Mouse (Mus musculus) gastrocnemius, postnatal 36 days (tissue): ENCODE results near the gene Map2k2. TPM values are rescaled to one million over a fixed set of nuclear protein-coding genes. Genes with fewer than 3 reads are reported as not detected.
"Not testable (repeated sequence)": the region's sequence is repeated elsewhere in the genome, so short reads cannot be mapped to it uniquely, and the experiment has no call there.

Experiments used
- DNase-seq, 2 experiments: peaks; one replicate each; pipeline ENCODE4 v3.0.0; 2022
- intact Hi-C: fragments of 180-260 bp; cut with DNase I; formaldehyde crosslinking; loops from one replicate; pipeline ENCODE4 v1.15.1; 2025
- long read RNA-seq, 2 experiments: library from polyadenylated mRNA; stranded (forward); transcript quantifications; one replicate each; pipeline ENCODE4 v2.0.0; 2021
- total RNA-seq, 2 experiments: library from RNA; stranded (reverse); gene quantifications; 2 replicates each; pipeline ENCODE4 v1.2.3; 2021

Gene Map2k2
- 100 to 1,000 TPM; 160 to 174 TPM for total RNA-seq
- long read RNA-seq, experiment 1, transcript Map2k2-207 (11 exons, 2,405 nt) = minor isoform, 58 of 289 reads
- long read RNA-seq, experiment 1, transcript Map2k2-202 (11 exons, 1,556 nt) = major isoform, 166 of 289 reads
- long read RNA-seq, experiment 1, partial matches to known transcripts = 44 of 289 reads
- long read RNA-seq, experiment 1, other reads (novel, unspliced or antisense) = 21 of 289 reads
- long read RNA-seq, experiment 2, transcript Map2k2-207 (11 exons, 2,405 nt) = minor isoform, 54 of 293 reads
- long read RNA-seq, experiment 2, transcript Map2k2-202 (11 exons, 1,556 nt) = major isoform, 176 of 293 reads
- long read RNA-seq, experiment 2, partial matches to known transcripts = 34 of 293 reads
- long read RNA-seq, experiment 2, other reads (novel, unspliced or antisense) = 28 of 293 reads

- intact Hi-C loops = no loop called here
- DNase-seq = peak; percentile 95 to 97
Measured at GRCm38 (mm10) chr10:81105565-81106112, at the start of gene Map2k2. Gene Map2k2 (plus strand): TSS chr10:81105915.

GRCm38 (mm10) chr10:81057406-81058130 lies 48.1 kb upstream of the Map2k2 start:
- no peak for DNase-seq
- intact Hi-C loops = no loop called here

DNA sequence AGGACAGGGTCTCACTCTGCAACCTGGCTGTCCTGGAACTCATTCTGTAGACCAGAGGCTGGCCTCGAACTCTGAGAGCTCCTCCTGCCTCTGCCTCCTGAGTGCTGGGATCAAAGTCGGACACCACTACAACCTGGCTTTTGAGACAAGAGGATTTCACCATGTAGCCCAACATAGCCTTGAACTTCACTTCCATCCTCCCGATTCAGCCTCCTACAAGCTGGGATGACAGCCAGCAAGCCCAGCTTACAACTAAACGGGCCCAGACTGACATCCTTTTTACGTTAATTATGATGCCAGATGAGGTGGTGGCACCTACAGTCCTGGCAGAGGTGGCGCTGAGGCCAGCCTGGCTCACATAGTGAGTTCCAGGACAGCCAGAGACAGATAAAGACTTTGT lies 46.8 kb upstream of the Map2k2 start:
- no peak for DNase-seq
- intact Hi-C loops = no loop called here

GRCm38 (mm10) chr10:81059603-81060543 lies 45.8 kb upstream of the Map2k2 start, which contains the start of gene Sgta:
Gene Sgta (minus strand): TSS chr10:81060181.
- peak; percentile 98 to 99 for DNase-seq
- intact Hi-C loops = no loop called here

DNA sequence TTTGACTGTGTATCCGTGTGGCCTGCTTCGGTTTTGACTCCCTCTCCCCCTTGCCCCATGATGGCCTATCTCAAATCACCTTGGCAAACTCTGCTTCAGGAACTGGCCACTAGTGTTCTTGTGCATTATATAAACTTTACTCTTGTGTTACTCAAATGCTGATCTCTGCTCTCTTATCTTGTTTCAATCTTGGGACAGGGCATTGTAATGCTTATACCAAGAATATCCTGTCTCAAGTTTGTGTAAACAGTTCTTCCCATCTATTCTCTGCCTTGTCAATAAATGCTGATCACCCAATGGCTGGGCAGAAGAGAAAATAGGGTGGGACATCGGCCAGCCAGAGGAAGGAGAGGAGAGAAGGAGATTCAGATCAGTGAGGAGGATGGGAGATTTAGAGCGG lies 43.0 kb upstream of the Map2k2 start:
- intact Hi-C loops = no loop called here
- no peak for DNase-seq

- intact Hi-C loops, DNase-seq: not testable (repeated sequence)
Measured at GRCm38 (mm10) chr10:81064519-81064918, 41.2 kb upstream of the Map2k2 start.

DNA sequence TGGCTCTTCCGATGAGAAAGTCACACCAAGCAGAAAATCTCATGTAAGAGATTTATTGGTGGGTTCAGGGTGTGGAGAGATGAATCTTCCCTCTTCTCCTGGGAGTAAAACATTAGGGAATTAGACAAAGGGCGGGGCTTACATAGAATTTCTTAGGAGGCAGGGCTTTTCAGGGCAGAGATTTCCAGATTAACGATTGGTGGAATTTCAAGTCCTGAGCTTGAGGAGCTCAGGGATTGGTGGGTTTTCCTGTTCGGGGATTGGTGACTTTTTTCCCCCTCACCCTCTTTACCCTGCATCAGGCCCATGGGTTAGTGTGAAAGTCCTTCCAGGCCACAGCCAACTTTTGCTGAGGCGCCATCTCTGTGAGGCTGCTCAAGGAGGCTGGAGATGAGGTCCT lies 37.0 kb upstream of the Map2k2 start:
- DNase-seq = no peak
- intact Hi-C loops = no loop called here

- peak; percentile 93 to 97 for DNase-seq
- intact Hi-C loops = no loop called here
Measured at GRCm38 (mm10) chr10:81069836-81070235, 35.9 kb upstream of the Map2k2 start, which contains the start of gene Thop1. Gene Thop1 (plus strand): TSS chr10:81070035.

GRCm38 (mm10) chr10:81072290-81072689 lies 33.4 kb upstream of the Map2k2 start:
- intact Hi-C loops = no loop called here
- DNase-seq = no peak

DNA sequence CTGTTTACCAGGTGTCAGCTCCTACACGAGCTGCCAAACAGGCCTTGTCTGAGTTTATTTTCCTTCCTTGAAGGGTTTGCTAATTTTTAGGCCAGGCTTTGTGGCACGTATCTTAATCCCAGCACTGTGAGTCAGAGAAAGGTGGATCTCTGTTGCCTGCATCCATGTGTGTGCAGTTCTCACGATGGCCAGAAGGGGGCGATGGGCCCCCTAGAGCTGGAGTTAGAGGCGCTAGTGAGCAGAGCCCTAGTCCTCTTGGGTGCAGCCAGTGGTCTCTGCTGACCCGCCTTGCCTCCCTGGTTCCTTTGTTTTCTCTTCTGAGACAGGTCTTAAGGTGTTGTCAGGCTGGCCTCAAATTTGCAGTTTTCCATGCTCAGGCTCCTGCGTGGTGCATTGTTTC lies 32.3 kb upstream of the Map2k2 start:
- no peak for DNase-seq
- intact Hi-C loops = no loop called here

GRCm38 (mm10) chr10:81075734-81076133 lies 30.0 kb upstream of the Map2k2 start:
- DNase-seq = no peak
- intact Hi-C loops = no loop called here

DNA sequence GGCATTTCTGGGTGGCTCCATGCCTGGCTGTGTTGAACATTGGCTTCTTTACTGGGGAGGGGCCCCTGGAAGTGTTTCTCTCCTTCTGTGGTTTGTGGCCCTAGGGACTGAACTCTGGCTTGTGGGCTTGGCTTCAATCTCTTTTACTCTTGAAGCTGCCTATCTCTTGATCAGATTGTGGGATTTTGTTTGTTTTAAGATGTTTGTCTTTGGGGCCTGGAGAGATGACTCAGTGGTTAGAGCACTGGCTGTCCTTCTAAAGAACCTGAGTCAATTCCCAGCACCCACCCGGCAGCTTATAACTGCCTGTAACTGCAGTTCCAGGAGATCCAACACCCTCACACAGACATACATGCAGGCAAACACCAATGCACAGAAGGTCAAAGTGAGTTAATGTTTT lies 29.4 kb upstream of the Map2k2 start:
- no peak for DNase-seq
- intact Hi-C loops = no loop called here

DNA sequence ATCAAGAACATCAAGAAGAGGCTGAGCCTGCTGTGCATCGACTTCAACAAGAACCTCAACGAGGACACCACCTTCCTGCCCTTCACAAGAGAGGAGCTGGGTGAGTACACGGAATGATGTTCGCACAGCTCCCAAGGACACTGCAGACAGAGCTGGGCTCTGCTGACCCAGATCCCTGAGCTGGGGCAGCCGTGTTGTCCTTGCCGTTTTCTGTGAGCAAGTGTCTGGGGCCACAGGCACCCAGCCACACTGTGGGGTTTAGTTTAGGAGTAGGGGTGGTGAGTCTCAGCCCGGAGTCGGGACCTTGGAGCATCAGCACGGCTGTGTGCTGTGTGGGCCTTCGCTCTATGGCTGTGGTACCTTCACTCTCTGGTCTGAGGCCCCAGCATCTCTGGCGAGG lies 27.8 kb upstream of the Map2k2 start:
- intact Hi-C loops = no loop called here
- no peak for DNase-seq

DNA sequence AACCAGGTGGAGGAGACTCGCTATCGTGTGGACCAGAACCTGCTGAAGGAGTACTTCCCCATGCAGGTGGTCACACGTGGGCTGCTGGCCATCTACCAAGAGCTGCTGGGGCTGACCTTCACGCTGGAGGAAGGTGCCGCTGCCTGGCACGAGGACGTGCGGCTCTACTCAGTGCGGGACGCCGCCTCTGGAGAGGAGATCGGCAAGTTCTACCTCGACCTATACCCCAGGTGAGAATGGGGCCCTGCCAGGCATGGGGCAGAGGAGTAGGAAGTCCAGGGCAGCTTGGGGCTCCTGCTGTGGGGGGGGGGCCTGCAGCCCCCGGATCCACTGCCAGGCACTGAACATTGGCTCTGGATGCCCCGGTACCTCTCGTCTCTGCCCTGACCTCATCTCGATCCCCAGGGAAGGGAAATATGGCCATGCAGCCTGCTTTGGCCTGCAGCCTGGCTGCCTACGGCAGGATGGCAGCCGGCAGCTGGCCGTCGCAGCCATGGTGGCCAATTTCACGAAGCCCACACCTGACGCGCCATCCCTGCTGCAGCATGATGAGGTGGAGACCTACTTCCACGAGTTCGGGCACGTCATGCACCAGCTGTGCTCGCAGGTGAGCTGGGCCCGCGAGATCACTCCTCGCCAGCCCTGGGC lies 25.6 kb upstream of the Map2k2 start:
- intact Hi-C loops = loop anchor here (2.0 kb wide), 1 partner anchor 63 kb away; no protein-coding TSS in a partner anchor
- no peak for DNase-seq

DNA sequence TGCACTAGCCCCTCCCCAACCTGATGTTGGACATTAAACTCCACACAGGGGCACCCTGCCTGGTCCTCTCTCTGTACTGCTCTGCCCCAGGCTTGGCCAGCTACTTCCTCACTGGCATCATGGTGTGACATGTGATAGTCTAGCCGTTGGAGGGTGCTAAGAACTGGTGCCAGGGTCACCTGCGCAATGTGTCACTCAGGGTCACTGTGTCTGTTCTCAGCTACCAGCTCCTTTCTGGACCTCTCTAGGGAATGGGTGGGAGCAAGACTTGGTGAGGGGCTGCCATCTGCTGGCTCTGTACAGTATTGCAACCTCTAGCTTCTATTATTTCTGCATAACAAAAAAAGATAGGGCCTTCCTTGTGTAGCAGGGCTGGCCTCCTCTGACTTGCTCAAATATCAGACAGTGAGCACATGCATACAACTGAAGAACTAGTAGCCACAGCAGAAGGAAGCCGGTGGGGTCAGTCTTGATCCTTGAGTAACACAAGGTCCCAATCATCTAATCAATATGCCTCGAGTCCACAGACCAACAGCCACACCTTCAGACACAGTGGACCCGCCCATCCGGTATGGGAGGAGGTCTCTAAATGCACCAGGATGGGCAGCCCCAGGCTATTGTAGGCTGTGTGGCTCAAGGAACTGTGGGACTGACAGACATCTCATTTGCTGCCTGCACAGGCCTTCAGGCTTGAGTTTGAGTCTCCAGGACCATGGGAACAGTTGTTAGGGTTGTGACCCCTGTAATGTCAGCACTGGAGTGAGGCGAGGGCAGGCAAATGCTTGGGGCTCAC lies 23.4 kb upstream of the Map2k2 start:
- intact Hi-C loops = loop anchor here (2.0 kb wide), 1 partner anchor 84 kb away; no protein-coding TSS in a partner anchor
- peak; percentile 42 to 66 for DNase-seq

GRCm38 (mm10) chr10:81087021-81087420 lies 18.7 kb upstream of the Map2k2 start:
- intact Hi-C loops = loop anchor here (5.0 kb wide), 3 partner anchors 35 to 160 kb away; partner anchors contain the start of gene Eef2
- no peak for DNase-seq

GRCm38 (mm10) chr10:81089216-81089615 lies 16.5 kb upstream of the Map2k2 start:
- DNase-seq = no peak
- intact Hi-C loops = loop anchor here (5.0 kb wide), 3 partner anchors 37 to 162 kb away; partner anchors contain the start of gene Eef2

DNA sequence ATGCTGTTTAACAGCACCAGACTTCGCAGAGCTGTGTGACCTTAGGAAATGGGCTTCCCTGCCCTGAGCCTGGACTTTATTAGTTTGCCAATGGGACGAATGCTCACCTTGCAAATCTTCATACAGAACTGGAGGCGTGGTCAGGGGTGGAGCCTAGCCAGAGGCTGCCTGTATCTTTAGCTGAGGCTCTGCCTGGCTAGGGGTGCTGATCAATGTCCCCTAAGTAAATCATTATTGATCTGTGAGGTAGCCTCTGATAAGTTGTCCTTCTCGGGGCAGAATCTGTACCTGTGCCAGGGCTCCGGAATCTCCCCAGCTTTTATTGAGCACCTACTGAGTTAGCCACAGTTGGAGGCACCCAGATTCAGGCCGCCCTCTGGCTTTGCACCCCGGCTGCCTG lies 15.1 kb upstream of the Map2k2 start:
- no peak for DNase-seq
- intact Hi-C loops = no loop called here
